Mouse (Mus musculus): ENCODE results near the gene Crb1. TPM values are rescaled to one million over a fixed set of nuclear protein-coding genes. Genes with fewer than 3 reads are reported as not detected.
"Not testable (repeated sequence)": the region's sequence is repeated elsewhere in the genome, so short reads cannot be mapped to it uniquely, and the experiment has no call there.

Gene Crb1
- polyA plus RNA-seq (2016; fragmentation: Nextera tagmentation; extraction: Ambion mirVana) = 2.6 and 3.1 TPM in 2 replicates

DNA sequence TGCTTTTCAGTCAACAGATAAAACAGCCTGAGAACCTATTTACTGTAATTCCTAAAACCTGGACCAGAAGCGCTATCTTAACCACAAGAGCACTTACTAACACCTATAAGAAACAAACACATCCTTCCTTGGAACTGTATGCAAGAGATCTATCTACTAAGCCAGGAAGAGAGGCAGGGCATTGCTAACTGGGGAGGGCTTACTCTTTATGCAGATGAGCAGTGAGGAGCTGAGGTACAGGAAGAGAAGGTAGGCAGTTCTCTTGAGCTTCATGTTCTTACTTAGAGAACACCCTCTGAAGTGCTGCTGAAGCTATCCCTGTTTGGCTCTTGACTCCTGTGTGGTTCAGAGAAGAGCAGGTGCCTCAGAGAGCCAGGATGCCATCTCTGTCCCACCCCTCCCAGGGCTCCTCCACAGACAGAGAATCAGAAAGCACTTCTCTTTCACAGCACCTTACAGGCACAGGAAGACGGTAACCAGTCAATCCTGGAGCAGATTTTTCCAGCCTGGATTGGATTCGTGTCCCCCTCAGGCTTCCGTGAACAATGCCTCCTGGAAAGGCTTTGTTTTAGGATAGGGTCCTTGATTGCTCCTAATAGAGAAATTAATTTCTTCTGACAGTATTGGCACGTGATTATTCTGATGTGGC lies at the start of gene Crb1:
TSS of gene Crb1 (minus strand) at position 463 of the 649 bp plus-strand sequence.
- Histone ChIP-seq H3K4me1 (peaks cover 14% of the 10 kb centered on the region), H3K9me3 (no peaks in the 10 kb centered on the region), H3K36me3 (replicated peaks) (no peaks in the 10 kb centered on the region), H3K4me2 (peak within 1 kb of the TSS; percentile 51), H3K27me3 (peaks cover 4% of the 10 kb centered on the region; the same call in 1 of the 2 replicates), H3K27ac (peak within 1 kb of the TSS; percentile 78), H3K4me3 (replicated peaks) (peak within 1 kb of the TSS; percentile 37), H3K9ac (peak within 1 kb of the TSS; percentile 49)
- 9% methylated on average over 5 of the region's 5 CpGs for WGBS
- ATAC-seq (ENCODE audit: low FRiP score) = peak; percentile 73

DNA sequence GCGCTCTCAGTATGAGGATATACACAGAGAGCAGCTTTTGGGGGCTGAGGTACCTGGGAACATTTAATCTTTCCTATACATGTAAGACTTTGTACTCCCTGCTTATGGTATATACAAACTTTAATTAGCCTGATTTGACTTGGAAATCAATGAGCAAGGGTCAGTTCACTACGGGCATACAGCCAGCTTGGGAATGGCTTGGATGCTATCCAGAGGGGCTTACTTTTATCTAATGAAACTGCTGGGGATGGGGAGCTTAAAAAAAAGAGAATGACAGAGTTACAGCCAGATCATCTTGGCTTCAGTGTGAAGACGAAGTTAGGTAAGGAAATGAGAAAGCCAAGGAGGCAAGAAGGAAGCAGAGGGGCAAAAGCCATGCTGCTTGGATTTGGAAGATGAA lies 48.1 kb upstream of the Crb1 start:
- H3K27ac ChIP-seq = no peak overlapping the region

DNA sequence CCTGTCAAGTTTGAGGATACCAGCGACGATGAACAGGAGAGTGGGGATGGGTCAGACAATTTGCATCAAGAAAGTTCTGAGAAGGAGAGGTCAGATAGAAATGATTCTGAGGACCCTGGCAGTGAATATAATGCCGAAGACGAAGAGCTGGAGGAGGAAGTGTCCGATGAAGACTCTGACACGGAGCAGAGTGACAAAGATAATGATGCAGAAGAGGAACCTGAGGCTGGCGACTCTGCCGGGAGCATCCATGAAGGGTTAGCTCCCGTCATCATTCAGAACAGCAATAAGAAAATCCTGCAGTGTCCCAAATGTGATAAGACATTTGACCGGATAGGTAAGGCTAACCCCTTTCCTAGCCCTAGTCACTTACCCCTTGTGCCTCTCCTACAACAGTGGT lies 47.0 kb upstream of the Crb1 start:
- peak overlapping the region; percentile 86 for H3K4me3 ChIP-seq (replicated peaks)
- no peak overlapping the region for H3K27ac ChIP-seq
- peak overlapping the region; percentile 96 for H3K9ac ChIP-seq
- ATAC-seq (ENCODE audit: low FRiP score) = no peak
- H3K27me3 ChIP-seq = no peaks in the 10 kb centered on the region
- H3K4me1 ChIP-seq = peaks cover 37% of the 10 kb centered on the region
- H3K36me3 ChIP-seq (replicated peaks) = peaks cover 14% of the 10 kb centered on the region
- no peaks in the 10 kb centered on the region for H3K9me3 ChIP-seq
- H3K4me2 ChIP-seq = peak overlapping the region; percentile 70
- WGBS = 68% methylated on average over 10 of the region's 10 CpGs

More for the DNA sequence above, 48.1 kb upstream of the Crb1 start:
- peak overlapping the region; percentile 33 for H3K9ac ChIP-seq
- H3K4me1 ChIP-seq = peaks cover 37% of the 10 kb centered on the region
- 42% methylated on average over 3 of the region's 3 CpGs for WGBS
- no peak for ATAC-seq (ENCODE audit: low FRiP score)
- peak overlapping the region; percentile 36 for H3K4me3 ChIP-seq (replicated peaks)
- peaks cover 20% of the 10 kb centered on the region for H3K36me3 ChIP-seq (replicated peaks)
- H3K9me3 ChIP-seq = no peaks in the 10 kb centered on the region
- H3K27me3 ChIP-seq = no peaks in the 10 kb centered on the region
- H3K4me2 ChIP-seq = peak overlapping the region; percentile 62

DNA sequence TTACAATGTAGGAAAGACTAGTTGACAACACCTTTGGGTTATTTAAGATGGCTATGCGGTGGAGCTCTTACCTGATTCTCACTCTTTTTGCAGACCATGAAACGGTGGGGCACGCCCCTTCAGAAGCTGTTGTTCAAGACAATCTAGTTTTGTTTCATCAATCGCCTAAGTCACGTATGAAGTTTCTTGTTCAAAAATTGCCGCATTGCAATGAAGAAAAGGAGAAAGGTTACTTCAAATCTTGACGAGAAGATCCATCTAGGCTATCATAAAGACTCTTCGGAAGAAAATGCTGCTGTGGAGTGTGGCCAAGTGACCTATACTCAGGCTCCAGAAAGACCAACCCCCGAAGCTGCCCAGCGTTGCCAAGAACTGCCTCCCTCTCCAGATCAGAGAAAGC lies 46.0 kb upstream of the Crb1 start:
- ATAC-seq (ENCODE audit: low FRiP score) = no peak
- H3K9ac ChIP-seq = peak overlapping the region; percentile 96
- H3K9me3 ChIP-seq = no peaks in the 10 kb centered on the region
- H3K36me3 ChIP-seq (replicated peaks) = peaks cover 13% of the 10 kb centered on the region
- H3K4me2 ChIP-seq = peak overlapping the region; percentile 70
- no peaks in the 10 kb centered on the region for H3K27me3 ChIP-seq
- peaks cover 37% of the 10 kb centered on the region for H3K4me1 ChIP-seq
- H3K4me3 ChIP-seq (replicated peaks) = peak overlapping the region; percentile 86
- H3K27ac ChIP-seq = peak overlapping the region; percentile 95; the same call in 1 of the 2 replicates
- 32% methylated on average over 10 of the region's 10 CpGs for WGBS

DNA sequence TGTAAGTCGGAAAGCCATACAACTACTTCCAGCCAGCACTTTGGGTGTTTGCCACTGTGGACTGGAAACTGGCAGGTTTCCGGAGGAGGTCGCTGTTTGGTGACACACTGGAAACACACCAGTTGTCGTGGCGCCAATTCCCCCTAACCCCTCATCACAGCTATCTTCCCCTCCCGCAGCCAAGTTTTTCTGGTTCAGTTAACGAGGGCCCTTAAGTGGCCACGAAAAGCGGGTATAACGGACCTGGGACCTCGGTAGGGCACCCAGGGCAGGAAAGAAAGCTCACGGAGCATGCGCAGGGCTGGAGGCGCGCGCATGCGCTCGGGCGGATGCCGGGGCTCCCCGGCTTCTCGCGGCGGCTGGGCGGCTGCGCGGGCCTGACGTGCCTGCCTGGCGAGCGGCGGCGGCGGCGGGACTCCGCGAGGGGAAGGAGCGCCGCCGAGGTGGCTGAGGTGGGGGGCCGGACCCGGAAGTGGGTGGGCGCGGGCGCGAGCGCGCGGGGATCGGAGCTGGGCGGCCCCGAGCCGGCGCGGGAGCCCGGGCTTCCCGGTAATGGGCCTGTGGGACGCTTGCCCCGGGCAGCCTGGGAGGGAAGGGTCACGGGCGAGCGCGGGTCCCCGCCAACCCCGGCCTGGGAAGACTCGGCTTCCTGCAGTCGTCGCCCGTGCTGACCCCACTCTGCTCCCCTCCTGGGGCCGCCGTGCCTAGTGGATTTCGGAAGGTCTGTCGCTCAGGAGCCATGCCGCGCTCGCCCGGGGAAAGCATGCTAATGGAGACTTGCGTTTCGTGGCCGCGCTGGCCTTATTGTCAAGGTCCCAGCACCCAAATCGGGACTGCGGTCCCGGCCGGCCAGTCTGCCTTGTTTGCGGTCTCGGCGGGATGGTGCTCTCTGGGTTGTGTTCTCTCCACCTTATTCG lies 45.2 kb upstream of the Crb1 start, which contains the start of gene Zbtb41:
TSS of gene Zbtb41 (plus strand) at position 414 of the 917 bp plus-strand sequence.
- Histone ChIP-seq H3K4me2 (peak within 1 kb of the TSS; percentile 70), H3K27ac (peak within 1 kb of the TSS; percentile 95), H3K9me3 (no peaks in the 10 kb centered on the region), H3K4me3 (replicated peaks) (peak within 1 kb of the TSS; percentile 86), H3K4me1 (peaks cover 36% of the 10 kb centered on the region), H3K36me3 (replicated peaks) (peaks cover 12% of the 10 kb centered on the region), H3K9ac (peak within 1 kb of the TSS; percentile 96), H3K27me3 (no peaks in the 10 kb centered on the region)
- peak; percentile 96 for ATAC-seq (ENCODE audit: low FRiP score)
- under 1% methylated on average over 77 of the region's 88 CpGs for WGBS

DNA sequence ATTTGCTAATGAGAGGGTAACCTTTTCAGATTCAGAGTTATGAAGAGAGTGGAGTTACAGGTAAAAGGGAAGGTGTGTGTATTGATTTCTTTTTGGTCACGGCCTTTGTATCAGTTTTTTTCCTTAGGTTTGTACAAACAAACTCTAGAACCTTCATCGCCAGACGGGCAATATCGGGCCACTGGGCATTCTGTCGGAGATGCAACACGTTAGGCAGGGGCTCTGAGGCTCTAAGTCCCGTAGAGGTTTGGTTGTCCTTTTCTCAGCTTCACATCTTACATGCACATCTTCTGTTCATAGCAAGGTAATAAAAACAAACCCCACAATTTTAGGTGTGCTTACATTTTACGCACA lies 44.6 kb upstream of the Crb1 start:
- H3K4me3 ChIP-seq (replicated peaks) = peak overlapping the region; percentile 86
- H3K9me3 ChIP-seq = no peaks in the 10 kb centered on the region
- peak overlapping the region; percentile 95; the same call in 1 of the 2 replicates for H3K27ac ChIP-seq
- H3K36me3 ChIP-seq (replicated peaks) = peaks cover 10% of the 10 kb centered on the region; the same call in 1 of the 2 replicates
- peaks cover 32% of the 10 kb centered on the region for H3K4me1 ChIP-seq
- peak overlapping the region; percentile 96 for H3K9ac ChIP-seq
- ATAC-seq (ENCODE audit: low FRiP score) = peak; percentile 34; the same call in 1 of the 2 replicates
- no peaks in the 10 kb centered on the region for H3K27me3 ChIP-seq
- WGBS = 10% methylated on average over 8 of the region's 8 CpGs
- H3K4me2 ChIP-seq = peak overlapping the region; percentile 70

DNA sequence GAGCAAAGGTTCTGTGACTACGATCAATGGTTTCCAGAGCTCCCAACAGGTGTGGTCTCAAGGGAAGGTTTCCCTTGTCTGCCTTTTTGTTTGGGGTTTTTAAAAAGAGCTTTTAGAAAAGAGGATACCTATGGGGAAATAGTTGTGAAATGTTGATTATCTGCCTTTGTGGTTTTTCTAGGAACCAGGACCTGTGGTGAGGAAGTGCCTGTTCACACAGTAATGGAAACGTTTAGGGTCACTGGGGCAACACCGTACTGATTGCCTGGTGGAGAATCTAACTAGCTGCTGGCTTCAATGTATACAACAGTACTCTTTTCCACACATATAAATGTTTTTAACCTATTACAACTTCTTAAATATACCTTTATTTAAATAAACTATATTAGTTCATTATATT lies 36.6 kb upstream of the Crb1 start:
- Histone ChIP-seq H3K9ac (no peak overlapping the region), H3K36me3 (replicated peaks) (no peaks in the 10 kb centered on the region), H3K27me3 (no peaks in the 10 kb centered on the region), H3K4me1 (no peaks in the 10 kb centered on the region), H3K4me2 (no peak overlapping the region), H3K27ac (no peak overlapping the region), H3K4me3 (replicated peaks) (no peak overlapping the region), H3K9me3 (no peaks in the 10 kb centered on the region)
- WGBS = 89% methylated on average over 3 of the region's 3 CpGs
- ATAC-seq (ENCODE audit: low FRiP score) = no peak

DNA sequence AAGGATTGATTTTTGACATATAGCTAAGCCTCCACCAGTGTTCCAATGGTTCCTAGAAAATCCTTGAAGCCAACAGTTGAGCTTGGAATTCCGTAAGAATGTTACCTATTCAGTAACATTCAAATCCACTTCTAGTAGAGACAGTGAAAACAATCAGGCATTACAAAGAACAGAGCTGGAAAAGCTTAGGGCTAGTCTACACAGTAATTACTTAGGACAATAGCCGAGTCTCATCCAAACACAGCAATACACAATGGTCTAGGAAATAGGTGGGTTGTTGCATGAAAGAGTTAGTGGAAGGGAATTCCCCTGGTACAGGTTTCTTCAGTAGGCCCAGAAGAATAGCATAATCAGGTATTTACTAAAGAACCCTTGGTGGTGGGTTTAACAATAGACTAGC lies 35.5 kb upstream of the Crb1 start:
- H3K36me3 ChIP-seq (replicated peaks); H3K27ac ChIP-seq; H3K4me2 ChIP-seq; H3K9me3 ChIP-seq; H3K4me1 ChIP-seq; ATAC-seq (ENCODE audit: low FRiP score); H3K9ac ChIP-seq; H3K27me3 ChIP-seq; H3K4me3 ChIP-seq (replicated peaks): not testable (repeated sequence)
- WGBS = 81% methylated on average over 2 of the region's 2 CpGs

DNA sequence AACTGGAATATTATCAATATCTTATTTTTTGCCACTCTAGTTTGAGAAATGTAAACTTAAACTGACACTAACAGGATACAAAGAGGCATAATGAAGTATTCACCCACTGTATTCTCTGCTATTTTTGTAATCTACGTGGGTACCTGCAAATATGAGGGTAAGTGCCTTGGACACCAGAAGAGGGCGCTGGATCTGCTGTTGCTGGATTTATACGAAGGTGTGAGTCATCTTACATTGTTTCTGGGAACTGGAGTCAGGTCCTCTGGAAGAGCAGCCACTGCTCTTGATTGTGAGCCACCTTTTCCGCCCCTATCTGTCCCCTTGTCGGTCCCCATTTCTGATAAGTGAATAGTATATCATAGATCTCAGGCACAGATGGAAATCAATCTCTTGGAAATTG lies 30.8 kb upstream of the Crb1 start:
- 62% methylated on average over 5 of the region's 5 CpGs for WGBS
- no peaks in the 10 kb centered on the region for H3K4me1 ChIP-seq
- H3K27me3 ChIP-seq = no peaks in the 10 kb centered on the region
- no peaks in the 10 kb centered on the region for H3K36me3 ChIP-seq (replicated peaks)
- H3K9ac ChIP-seq = no peak overlapping the region
- H3K9me3 ChIP-seq = no peaks in the 10 kb centered on the region
- H3K27ac ChIP-seq = no peak overlapping the region
- H3K4me2 ChIP-seq = no peak overlapping the region
- ATAC-seq (ENCODE audit: low FRiP score) = no peak
- no peak overlapping the region for H3K4me3 ChIP-seq (replicated peaks)

DNA sequence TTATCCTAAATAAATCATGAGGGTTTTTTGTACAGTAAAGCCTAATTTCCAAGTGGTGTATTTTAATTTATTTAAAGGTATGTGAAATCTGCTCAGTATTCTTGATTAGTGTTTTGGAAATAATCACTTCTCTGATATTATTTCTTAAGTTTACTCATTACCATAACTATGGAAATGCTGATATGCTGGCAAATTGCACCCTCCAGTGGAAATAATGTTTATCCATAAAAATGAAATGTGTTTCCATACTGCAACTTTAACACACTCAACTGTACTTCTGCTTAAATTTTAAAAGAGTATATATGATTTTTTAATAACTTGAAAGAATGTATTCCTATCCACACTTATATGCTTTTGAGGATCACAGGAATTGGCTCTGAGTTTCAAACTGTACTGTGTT lies 28.9 kb upstream of the Crb1 start:
- Histone ChIP-seq H3K4me3 (replicated peaks) (no peak overlapping the region), H3K4me2 (no peak overlapping the region), H3K36me3 (replicated peaks) (no peaks in the 10 kb centered on the region), H3K27ac (no peak overlapping the region), H3K4me1 (no peaks in the 10 kb centered on the region; the same call in 1 of the 2 replicates), H3K27me3 (no peaks in the 10 kb centered on the region), H3K9ac (no peak overlapping the region), H3K9me3 (no peaks in the 10 kb centered on the region)
- ATAC-seq (ENCODE audit: low FRiP score) = no peak

DNA sequence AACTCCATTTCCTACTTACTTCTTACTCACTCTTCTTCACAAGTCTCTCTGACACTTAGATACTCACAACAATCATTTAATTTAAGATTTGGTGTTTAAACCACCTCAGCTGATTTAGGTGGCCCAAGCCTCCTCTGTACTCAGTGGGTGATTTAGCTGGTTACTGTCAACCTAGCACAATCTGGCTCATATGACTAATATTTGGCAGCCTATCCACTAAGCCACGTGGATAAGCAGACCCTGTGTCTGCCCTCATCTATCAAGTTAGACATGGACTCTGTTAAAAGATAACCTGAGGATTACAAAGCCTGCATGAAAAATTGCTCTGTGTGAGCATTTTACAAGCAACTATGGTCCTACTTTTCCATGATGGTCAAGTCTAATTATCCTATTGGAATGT lies 19.7 kb upstream of the Crb1 start:
- Histone ChIP-seq H3K27ac (no peak overlapping the region), H3K4me1 (no peaks in the 10 kb centered on the region; the same call in 1 of the 2 replicates), H3K4me3 (replicated peaks) (no peak overlapping the region), H3K4me2 (no peak overlapping the region), H3K36me3 (replicated peaks) (no peaks in the 10 kb centered on the region), H3K9me3 (no peaks in the 10 kb centered on the region), H3K27me3 (no peaks in the 10 kb centered on the region), H3K9ac (no peak overlapping the region)
- no peak for ATAC-seq (ENCODE audit: low FRiP score)
- 63% methylated on average over 1 of the region's 1 CpGs for WGBS

DNA sequence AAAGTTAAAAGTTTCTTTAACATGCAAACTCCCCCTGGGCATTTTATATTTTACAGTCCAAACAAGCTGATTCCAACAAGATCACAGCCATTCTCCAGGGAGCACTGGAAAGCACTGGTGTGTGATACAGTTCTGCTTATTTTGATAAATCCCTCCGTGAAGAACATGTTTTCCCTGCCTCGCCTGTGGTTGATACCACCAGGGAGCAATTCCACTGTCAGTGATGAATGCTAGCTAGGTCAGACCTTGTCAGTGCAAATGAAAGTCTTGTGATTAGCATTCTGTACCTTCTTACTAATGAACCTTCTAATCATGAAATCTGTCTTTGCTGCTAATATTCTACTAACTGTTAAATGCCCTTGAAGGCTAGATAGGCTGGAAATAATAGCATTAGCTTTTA lies 14.8 kb upstream of the Crb1 start:
- Histone ChIP-seq H3K4me1 (no peaks in the 10 kb centered on the region), H3K4me2 (no peak overlapping the region), H3K27ac (no peak overlapping the region), H3K4me3 (replicated peaks) (no peak overlapping the region), H3K9ac (no peak overlapping the region), H3K27me3 (no peaks in the 10 kb centered on the region), H3K9me3 (no peaks in the 10 kb centered on the region), H3K36me3 (replicated peaks) (no peaks in the 10 kb centered on the region)
- ATAC-seq (ENCODE audit: low FRiP score) = no peak
- WGBS = 61% methylated on average over 2 of the region's 2 CpGs
